Mouse (Mus musculus) adrenal gland, adult (tissue): ENCODE data around the gene Ascc2.
A peak's percentile ranks its signal among the peaks of the same experiment; 100 is the strongest.
"Not testable (repeated sequence)": the region's sequence is repeated elsewhere in the genome, so short reads cannot be mapped to it uniquely, and the experiment has no call there.

Source experiments
- DNase-seq, 2 experiments: peaks; one replicate each; pipeline ENCODE4 v3.0.0; 2022 to 2023; ENCODE audit warnings: low spot score in 1 of 2; ENCODE audit not compliant: inconsistent age in 2 of 2

Ascc2 gene

DNA sequence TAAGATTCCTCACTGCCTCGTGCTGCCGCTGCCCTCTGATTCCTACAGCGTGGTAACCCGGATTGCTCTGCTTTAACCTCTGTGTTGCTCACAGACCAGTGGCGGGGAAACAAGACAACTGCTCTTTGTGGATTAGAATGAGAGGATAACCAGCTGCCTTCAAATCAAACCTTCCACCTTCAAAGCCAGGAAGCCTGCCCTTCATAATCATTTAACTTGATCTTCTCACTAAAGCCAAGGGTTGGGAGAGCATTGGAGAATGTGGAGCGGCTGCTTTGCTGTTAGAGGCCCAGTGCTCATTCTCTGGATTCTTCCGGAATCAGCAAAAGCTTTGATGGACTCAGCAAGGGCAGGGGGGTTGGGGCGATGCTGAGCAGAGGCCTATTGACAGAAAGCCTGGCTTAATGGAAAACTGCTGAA is 7.7 kb upstream of the Ascc2 start:
- DNase-seq = no peak

DNA sequence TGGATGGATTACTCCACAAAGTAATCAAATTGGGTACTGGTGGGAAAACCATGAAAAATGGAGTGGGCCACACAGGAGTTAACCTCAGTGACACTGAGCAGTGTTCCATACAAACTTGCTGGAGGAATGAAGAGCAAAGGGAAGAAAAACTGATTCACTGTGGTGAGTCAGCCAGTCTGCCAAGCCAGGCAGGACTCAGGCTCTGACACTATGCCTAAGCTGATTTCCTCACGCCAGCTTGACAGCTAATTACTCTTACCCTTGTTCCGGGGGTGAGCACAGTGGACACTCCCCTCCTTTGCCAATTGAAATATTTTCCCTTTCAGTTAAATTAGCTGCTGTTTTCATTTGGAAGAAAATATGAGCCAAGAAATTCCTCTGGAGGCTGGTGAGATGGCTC is 4.1 kb upstream of the Ascc2 start:
- peak; percentile 70 to 76 for DNase-seq

- no peak for DNase-seq
Observed at GRCm38 (mm10) chr11:4634395-4634794, 3.2 kb upstream of the Ascc2 start.

- DNase-seq = no peak
Observed at GRCm38 (mm10) chr11:4636782-4637342, 685 bp upstream of the Ascc2 start.

GRCm38 (mm10) chr11:4638261-4638660 is 714 bp downstream of the Ascc2 start:
- DNase-seq = no peak

- DNase-seq = no peak
Observed at GRCm38 (mm10) chr11:4641185-4641584, 3.6 kb downstream of the Ascc2 start.

DNA sequence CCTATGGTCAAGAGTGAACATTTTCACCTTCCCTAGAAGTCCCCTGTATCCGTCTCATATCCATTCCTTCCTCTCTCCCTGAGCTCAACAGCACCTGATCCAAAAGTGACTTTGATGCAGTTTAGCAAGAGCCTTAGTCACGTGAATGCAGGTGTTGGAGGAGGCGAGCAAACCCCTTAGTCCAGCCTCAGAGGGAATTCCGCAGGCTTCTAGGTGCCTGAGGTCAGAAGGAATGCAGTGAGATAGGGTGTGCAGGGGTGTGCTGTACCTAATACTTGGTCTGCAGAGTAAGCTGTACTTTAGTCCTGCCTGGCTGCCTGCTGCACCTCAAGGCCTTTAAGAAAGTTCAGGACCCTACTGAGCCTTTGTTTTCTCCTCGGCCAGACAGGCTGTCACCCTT is 6.2 kb downstream of the Ascc2 start:
- no peak for DNase-seq

GRCm38 (mm10) chr11:4645180-4645579 is 7.6 kb downstream of the Ascc2 start:
- DNase-seq = not testable (repeated sequence)

DNA sequence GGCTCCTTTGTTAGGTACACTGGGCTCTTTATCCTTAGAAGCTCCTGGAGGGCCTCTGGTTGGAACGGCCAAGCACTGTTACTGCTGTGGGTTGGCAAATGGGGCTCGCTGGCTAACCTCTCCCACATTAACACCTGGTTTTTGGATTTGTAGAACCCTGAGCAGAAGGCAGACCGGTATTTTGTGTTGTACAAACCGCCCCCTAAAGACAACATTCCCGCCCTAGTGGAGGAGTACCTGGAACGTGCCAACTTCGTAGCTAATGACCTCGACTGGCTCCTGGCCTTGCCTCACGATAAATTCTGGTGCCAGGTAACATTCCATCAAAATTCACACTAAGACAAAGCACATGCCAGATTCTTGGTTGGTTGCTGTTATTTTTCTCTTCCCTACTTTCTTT is 8.9 kb downstream of the Ascc2 start:
- no peak for DNase-seq

DNA sequence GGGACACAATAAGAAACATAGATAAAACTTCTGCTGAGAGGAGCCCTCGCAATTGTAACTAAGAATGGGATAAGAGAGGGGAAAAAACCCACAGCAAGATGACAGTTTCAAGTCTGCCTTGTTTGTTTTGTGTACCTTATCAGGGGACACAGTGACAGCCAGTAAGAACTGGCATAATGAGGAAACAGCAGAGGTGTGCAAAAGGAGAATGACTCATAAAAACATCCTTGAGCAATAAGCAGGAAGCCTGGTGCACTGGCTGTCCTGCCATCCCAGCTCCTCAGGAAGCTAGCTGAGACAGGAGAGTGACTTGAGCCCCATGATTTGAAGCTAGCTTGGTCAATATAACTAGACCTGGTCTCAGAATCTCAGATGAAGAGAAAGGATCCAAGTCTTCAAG is 22.3 kb downstream of the Ascc2 start:
- no peak for DNase-seq

DNA sequence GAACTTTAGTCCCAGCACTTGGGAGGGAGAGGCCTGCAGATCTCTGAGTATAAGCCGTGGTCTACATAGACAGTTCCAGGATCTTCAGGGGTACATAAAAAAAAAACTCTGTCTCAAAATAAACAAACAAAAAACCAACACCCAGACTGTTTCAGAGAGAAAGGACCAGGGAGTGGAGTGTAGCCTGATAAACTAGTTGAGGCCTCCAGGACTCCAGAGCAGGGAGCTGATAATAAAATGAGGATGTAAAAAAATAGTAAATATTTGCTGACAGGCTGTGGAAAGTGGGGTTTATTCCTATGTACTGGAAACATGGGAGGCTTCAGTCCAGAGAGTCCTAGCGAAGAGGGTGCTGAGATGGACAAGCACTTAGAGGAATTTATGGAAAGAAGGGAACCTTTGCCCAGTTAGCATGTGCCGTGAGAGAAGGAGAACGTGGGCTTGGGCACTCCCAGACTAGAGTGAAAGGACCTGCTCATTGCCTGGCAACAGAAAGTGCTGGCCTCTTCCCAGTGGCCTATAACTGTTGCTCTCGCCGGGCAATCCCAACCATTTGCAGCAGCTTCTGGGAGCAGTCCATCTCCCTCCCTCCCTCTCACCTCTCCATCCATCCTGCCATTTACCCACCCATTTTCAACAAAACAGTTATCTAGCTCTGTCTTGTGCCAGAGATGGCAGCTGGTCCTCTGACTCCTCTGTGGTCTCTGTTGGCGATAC is 22.9 kb downstream of the Ascc2 start:
- DNase-seq = no peak

GRCm38 (mm10) chr11:4661324-4661723 is 23.8 kb downstream of the Ascc2 start:
- peak; percentile 62 to 77 for DNase-seq

DNA sequence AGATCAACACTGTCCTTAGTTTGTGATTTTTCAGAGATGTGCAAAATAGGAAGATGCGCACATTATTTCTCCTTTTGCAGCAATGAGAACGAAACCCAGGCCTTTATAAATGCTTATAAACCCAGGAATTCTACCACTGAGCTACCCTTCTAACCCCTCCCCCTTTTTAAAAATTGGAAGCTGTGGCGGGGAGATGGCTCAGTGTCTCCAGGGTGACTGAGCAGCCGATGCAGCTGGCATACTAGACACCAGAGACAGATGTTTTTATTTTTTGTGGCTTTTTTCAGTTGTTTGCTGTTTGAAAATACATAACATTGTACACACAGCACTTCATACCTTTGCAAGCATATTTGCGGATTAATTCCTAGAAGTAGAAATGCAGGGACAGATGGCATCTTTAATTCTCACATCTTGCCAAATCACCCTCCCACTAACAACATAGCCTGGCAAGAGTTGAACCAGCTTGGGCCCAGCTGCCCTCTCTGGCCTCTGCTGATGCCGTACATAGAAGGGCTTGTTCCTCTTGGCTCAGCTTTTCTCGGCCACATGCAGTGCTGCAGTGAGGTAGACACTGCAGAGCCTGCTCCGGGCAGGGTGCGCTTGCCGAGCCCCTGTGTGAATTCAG is 24.4 kb downstream of the Ascc2 start:
- DNase-seq = no peak

GRCm38 (mm10) chr11:4662496-4662878 is 24.9 kb downstream of the Ascc2 start:
- DNase-seq = no peak

- DNase-seq = peak in 1 of 2 experiments; percentile 59
Observed at GRCm38 (mm10) chr11:4671736-4672135, 34.2 kb downstream of the Ascc2 start.

- peak; percentile 33 to 78 for DNase-seq
Observed at GRCm38 (mm10) chr11:4674593-4674992, 37.0 kb downstream of the Ascc2 start.

DNA sequence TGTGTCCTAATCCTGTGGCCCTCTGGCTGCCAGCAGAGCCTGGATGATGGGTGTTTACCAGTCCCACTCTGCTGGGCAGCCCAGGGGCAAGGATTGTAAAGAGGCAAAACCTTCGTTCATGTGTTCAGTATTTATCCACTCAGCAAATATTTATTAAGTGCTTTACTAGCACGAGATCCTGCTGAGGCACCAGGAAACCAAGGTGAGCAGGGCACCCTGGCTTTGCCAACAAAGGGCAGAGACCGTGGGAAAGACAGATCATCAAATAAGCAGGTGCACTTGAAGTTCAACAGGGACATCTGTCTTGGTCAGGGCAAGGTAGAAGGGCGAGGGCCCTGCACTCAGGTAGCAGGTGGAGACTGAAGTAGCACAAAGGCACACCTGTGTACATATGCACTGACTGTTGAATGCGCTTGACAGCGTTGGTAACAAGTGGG is 37.6 kb downstream of the Ascc2 start:
- DNase-seq = peak in 1 of 2 experiments; percentile 52

DNA sequence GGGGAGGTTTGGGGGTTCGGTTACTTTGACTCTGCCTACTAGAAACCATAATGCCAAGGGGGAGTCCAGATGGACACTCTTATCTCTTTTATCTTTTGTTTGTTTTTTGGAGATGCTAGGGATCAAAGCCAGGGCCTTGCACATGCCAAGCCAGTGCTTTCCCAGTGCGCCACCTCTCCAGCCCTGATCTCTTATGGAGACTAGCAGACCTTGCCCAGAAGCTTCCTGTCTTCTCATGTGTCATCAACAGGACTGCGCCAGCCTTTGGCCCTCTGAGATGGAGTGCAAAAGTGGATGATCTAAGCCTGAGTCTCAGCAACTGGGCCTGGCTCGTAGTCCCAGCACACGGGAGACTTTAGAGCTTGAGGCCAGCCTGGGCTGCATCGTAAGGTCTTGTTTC is 38.1 kb downstream of the Ascc2 start:
- DNase-seq = peak in 1 of 2 experiments; percentile 60

GRCm38 (mm10) chr11:4677250-4677872 is 39.8 kb downstream of the Ascc2 start:
- no peak for DNase-seq

GRCm38 (mm10) chr11:4678700-4679440 is 41.3 kb downstream of the Ascc2 start:
- peak; percentile 52 to 56 for DNase-seq

DNA sequence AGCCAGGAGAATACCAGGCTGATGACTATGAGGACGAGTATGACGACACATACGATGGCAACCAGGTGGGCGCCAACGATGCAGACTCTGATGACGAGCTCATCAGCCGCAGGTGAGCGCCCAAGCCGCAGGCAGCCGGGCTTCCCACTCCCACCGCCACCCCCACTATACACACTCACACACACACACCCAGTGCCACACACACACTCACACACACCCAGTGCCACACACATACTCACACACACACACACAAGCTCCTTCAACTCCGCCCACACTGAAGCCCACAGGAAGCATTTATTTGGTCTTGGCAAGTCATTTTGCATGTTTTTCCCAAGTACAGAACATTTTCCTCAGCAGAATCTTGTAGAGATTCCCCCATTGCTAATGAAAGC is 41.9 kb downstream of the Ascc2 start:
- DNase-seq = no peak
